Mouse (Mus musculus) intestine, embryonic 15.5 days (tissue): Measurements from ENCODE around the gene Agfg2. TPM values are rescaled to one million over a fixed set of nuclear protein-coding genes. Genes with fewer than 3 reads are reported as not detected.
A peak's percentile ranks its signal among the peaks of the same experiment; 100 is the strongest.

Experiments used
- ATAC-seq: fragments of 200-750 bp; cut with Nextera tagmentation; 2 replicates; pipeline ENCODE4 v1.8.0; 2017; ENCODE audit warnings: moderate TSS enrichment, moderate library complexity
- H3K27ac ChIP-seq: fragments of 300-500 bp; sonication (generic); 2 replicates; pipeline ENCODE4 v1.5.1; 2015; ENCODE audit warnings: mild to moderate bottlenecking, inconsistent platforms
- H3K27me3 ChIP-seq: fragments of 300-500 bp; sonication (generic); replicated peaks from 2 replicates; pipeline ENCODE4 v1.6.1; 2015; ENCODE audit warnings: inconsistent platforms
- H3K36me3 ChIP-seq: fragments of 300-500 bp; sonication (generic); 2 replicates; pipeline ENCODE4 v1.6.1; 2015; ENCODE audit warnings: inconsistent platforms
- H3K4me1 ChIP-seq: fragments of 300-500 bp; sonication (generic); replicated peaks from 2 replicates; pipeline ENCODE4 v1.6.1; 2015; ENCODE audit warnings: inconsistent platforms
- H3K4me2 ChIP-seq: fragments of 300-500 bp; sonication (generic); replicated peaks from 2 replicates; pipeline ENCODE4 v1.6.1; 2015; ENCODE audit warnings: mild to moderate bottlenecking, inconsistent platforms
- H3K4me3 ChIP-seq: fragments of 300-500 bp; sonication (generic); replicated peaks from 2 replicates; pipeline ENCODE4 v1.5.1; 2015; ENCODE audit warnings: inconsistent platforms
- H3K9ac ChIP-seq: fragments of 300-500 bp; sonication (generic); 2 replicates; pipeline ENCODE4 v1.6.1; 2015; ENCODE audit warnings: inconsistent platforms
- H3K9me3 ChIP-seq: fragments of 300-500 bp; sonication (generic); 2 replicates; pipeline ENCODE4 v1.6.1; 2016; ENCODE audit warnings: inconsistent platforms
- WGBS: fragments of 180-500 bp; shearing (Covaris S2); methylation state at CpG from one replicate; pipeline ENCODE4 v1.1.7; 2015; 5-methylcytosine and 5-hydroxymethylcytosine counted together
- polyA plus RNA-seq: library from polyadenylated mRNA; unstranded; fragments of >200 nt; fragmentation: Nextera tagmentation; extraction: Ambion mirVana; gene quantifications from 2 replicates; pipeline ENCODE4 v1.2.1, GENCODE M21; 2015

Agfg2 gene
- polyA plus RNA-seq, 1 experiment from 2014 or later = 20.8 TPM

- H3K4me3 ChIP-seq = no peak overlapping the region
- no peaks in the 10 kb centered on the region for H3K36me3 ChIP-seq
- no peak for ATAC-seq
- no peak overlapping the region for H3K4me2 ChIP-seq
- WGBS = 69% methylated on average over 3 of the region's 3 CpGs
- 0 out of 2 replicates have a peak, but pooled peaks cover 2% of the 10 kb centered on the region for H3K4me1 ChIP-seq
- H3K9me3 ChIP-seq = no peaks in the 10 kb centered on the region
- no peaks in the 10 kb centered on the region for H3K27me3 ChIP-seq
- no peak overlapping the region for H3K9ac ChIP-seq
- no peak overlapping the region for H3K27ac ChIP-seq
Measured at GRCm38 (mm10) chr5:137678736-137679135, 5.8 kb downstream of the Agfg2 start.

- Histone ChIP-seq H3K9me3 (no peaks in the 10 kb centered on the region), H3K27ac (no peak overlapping the region), H3K9ac (no peak overlapping the region), H3K36me3 (no peaks in the 10 kb centered on the region), H3K27me3 (no peaks in the 10 kb centered on the region), H3K4me2 (no peak overlapping the region), H3K4me1 (peaks cover 8% of the 10 kb centered on the region; the same call in 1 of the 2 replicates), H3K4me3 (no peak overlapping the region)
- no peak for ATAC-seq
- WGBS = 92% methylated on average over 8 of the region's 8 CpGs
Measured at GRCm38 (mm10) chr5:137677859-137678258, 6.7 kb downstream of the Agfg2 start.

- Histone ChIP-seq H3K4me1 (peaks cover 33% of the 10 kb centered on the region), H3K27ac (no peak overlapping the region), H3K4me3 (no peak overlapping the region), H3K4me2 (no peak overlapping the region), H3K36me3 (no peaks in the 10 kb centered on the region), H3K9me3 (no peaks in the 10 kb centered on the region), H3K27me3 (no peaks in the 10 kb centered on the region), H3K9ac (no peak overlapping the region)
- WGBS = 88% methylated on average over 8 of the region's 8 CpGs
- ATAC-seq = no peak
Measured at GRCm38 (mm10) chr5:137674786-137675185, 9.7 kb downstream of the Agfg2 start.

GRCm38 (mm10) chr5:137673015-137673414, 11.5 kb downstream of the Agfg2 start:
- no peaks in the 10 kb centered on the region for H3K9me3 ChIP-seq
- H3K9ac ChIP-seq = no peak overlapping the region
- no peak for ATAC-seq
- WGBS = 69% methylated on average over 6 of the region's 6 CpGs
- H3K27me3 ChIP-seq = no peaks in the 10 kb centered on the region
- peaks cover 32% of the 10 kb centered on the region for H3K4me1 ChIP-seq
- no peak overlapping the region for H3K4me2 ChIP-seq
- no peak overlapping the region for H3K4me3 ChIP-seq
- no peaks in the 10 kb centered on the region for H3K36me3 ChIP-seq
- H3K27ac ChIP-seq = 0 out of 2 replicates have a peak overlapping the region, but pooled peaks have one; percentile 91

GRCm38 (mm10) chr5:137672361-137672760, 12.2 kb downstream of the Agfg2 start:
- Histone ChIP-seq H3K4me3 (no peak overlapping the region), H3K27me3 (no peaks in the 10 kb centered on the region), H3K4me1 (peaks cover 32% of the 10 kb centered on the region), H3K4me2 (peak overlapping the region; percentile 41; the same call in 1 of the 2 replicates), H3K9me3 (no peaks in the 10 kb centered on the region), H3K36me3 (no peaks in the 10 kb centered on the region), H3K9ac (no peak overlapping the region), H3K27ac (peak overlapping the region; percentile 91)
- WGBS = 59% methylated on average over 5 of the region's 5 CpGs
- ATAC-seq = no peak

- Histone ChIP-seq H3K4me2 (peak overlapping the region; percentile 41), H3K4me1 (peaks cover 32% of the 10 kb centered on the region), H3K9ac (no peak overlapping the region), H3K4me3 (no peak overlapping the region), H3K27me3 (no peaks in the 10 kb centered on the region), H3K36me3 (peaks cover 5% of the 10 kb centered on the region; the same call in 1 of the 2 replicates), H3K9me3 (no peaks in the 10 kb centered on the region), H3K27ac (peak overlapping the region; percentile 91)
- WGBS = 2% methylated on average over 9 of the region's 9 CpGs
- peak; percentile 87 for ATAC-seq
Measured at GRCm38 (mm10) chr5:137671443-137672240, 12.9 kb downstream of the Agfg2 start.

- no peak for ATAC-seq
- Histone ChIP-seq H3K4me2 (no peak overlapping the region), H3K9ac (no peak overlapping the region), H3K36me3 (peaks cover 9% of the 10 kb centered on the region; the same call in 1 of the 2 replicates), H3K27ac (0 out of 2 replicates have a peak overlapping the region, but pooled peaks have one; percentile 29), H3K27me3 (no peaks in the 10 kb centered on the region), H3K9me3 (no peaks in the 10 kb centered on the region), H3K4me3 (no peak overlapping the region), H3K4me1 (peaks cover 32% of the 10 kb centered on the region)
- 84% methylated on average over 1 of the region's 1 CpGs for WGBS
Measured at GRCm38 (mm10) chr5:137670240-137670639, 14.3 kb downstream of the Agfg2 start.

GRCm38 (mm10) chr5:137668971-137669370, 15.6 kb downstream of the Agfg2 start:
- ATAC-seq = no peak

GRCm38 (mm10) chr5:137663057-137663456, 21.5 kb downstream of the Agfg2 start:
- H3K9me3 ChIP-seq = no peaks in the 10 kb centered on the region
- peaks cover 10% of the 10 kb centered on the region for H3K4me1 ChIP-seq
- no peak overlapping the region for H3K4me3 ChIP-seq
- peak overlapping the region; percentile 24 for H3K4me2 ChIP-seq
- H3K36me3 ChIP-seq = peaks cover 17% of the 10 kb centered on the region; the same call in 1 of the 2 replicates
- no peaks in the 10 kb centered on the region for H3K27me3 ChIP-seq
- 61% methylated on average over 9 of the region's 9 CpGs for WGBS
- H3K9ac ChIP-seq = no peak overlapping the region
- peak; percentile 67 for ATAC-seq
- H3K27ac ChIP-seq = no peak overlapping the region

More at GRCm38 (mm10) chr5:137668971-137669370, 15.6 kb downstream of the Agfg2 start:
- Histone ChIP-seq H3K4me3 (no peak overlapping the region), H3K9ac (no peak overlapping the region), H3K27ac (peak overlapping the region; percentile 48), H3K4me1 (peaks cover 32% of the 10 kb centered on the region), H3K27me3 (no peaks in the 10 kb centered on the region), H3K9me3 (no peaks in the 10 kb centered on the region), H3K36me3 (peaks cover 9% of the 10 kb centered on the region; the same call in 1 of the 2 replicates), H3K4me2 (0 out of 2 replicates have a peak overlapping the region, but pooled peaks have one; percentile 27)
- WGBS = 56% methylated on average over 10 of the region's 10 CpGs

GRCm38 (mm10) chr5:137660064-137660688, 24.4 kb downstream of the Agfg2 start:
- no peak overlapping the region for H3K4me3 ChIP-seq
- no peak overlapping the region for H3K4me2 ChIP-seq
- ATAC-seq = no peak
- no peaks in the 10 kb centered on the region for H3K9me3 ChIP-seq
- H3K27ac ChIP-seq = no peak overlapping the region
- H3K4me1 ChIP-seq = peaks cover 10% of the 10 kb centered on the region
- H3K36me3 ChIP-seq = peaks cover 10% of the 10 kb centered on the region; the same call in 1 of the 2 replicates
- no peaks in the 10 kb centered on the region for H3K27me3 ChIP-seq
- no peak overlapping the region for H3K9ac ChIP-seq
- 81% methylated on average over 6 of the region's 6 CpGs for WGBS

- H3K4me2 ChIP-seq = no peak overlapping the region
- H3K27ac ChIP-seq = no peak overlapping the region
Measured at GRCm38 (mm10) chr5:137656977-137657376, 27.5 kb downstream of the Agfg2 start.

GRCm38 (mm10) chr5:137654746-137655145, 29.8 kb downstream of the Agfg2 start:
- 73% methylated on average over 7 of the region's 7 CpGs for WGBS
- H3K27ac ChIP-seq = no peak overlapping the region
- H3K4me3 ChIP-seq = no peak overlapping the region
- H3K27me3 ChIP-seq = no peaks in the 10 kb centered on the region
- ATAC-seq = no peak
- peaks cover 13% of the 10 kb centered on the region for H3K4me1 ChIP-seq
- no peak overlapping the region for H3K4me2 ChIP-seq
- no peak overlapping the region for H3K9ac ChIP-seq
- H3K9me3 ChIP-seq = no peaks in the 10 kb centered on the region
- peaks cover 14% of the 10 kb centered on the region; the same call in 1 of the 2 replicates for H3K36me3 ChIP-seq

More at GRCm38 (mm10) chr5:137656977-137657376, 27.5 kb downstream of the Agfg2 start:
- H3K9me3 ChIP-seq = no peaks in the 10 kb centered on the region
- H3K27me3 ChIP-seq = no peaks in the 10 kb centered on the region
- no peaks in the 10 kb centered on the region for H3K4me1 ChIP-seq
- 22% methylated on average over 6 of the region's 6 CpGs for WGBS
- ATAC-seq = peak; percentile 63
- no peak overlapping the region for H3K4me3 ChIP-seq
- H3K9ac ChIP-seq = no peak overlapping the region
- peaks cover 12% of the 10 kb centered on the region; the same call in 1 of the 2 replicates for H3K36me3 ChIP-seq
